23 mouse cellular contexts compared by ENCODE assay signal in the genomic region with DNA sequence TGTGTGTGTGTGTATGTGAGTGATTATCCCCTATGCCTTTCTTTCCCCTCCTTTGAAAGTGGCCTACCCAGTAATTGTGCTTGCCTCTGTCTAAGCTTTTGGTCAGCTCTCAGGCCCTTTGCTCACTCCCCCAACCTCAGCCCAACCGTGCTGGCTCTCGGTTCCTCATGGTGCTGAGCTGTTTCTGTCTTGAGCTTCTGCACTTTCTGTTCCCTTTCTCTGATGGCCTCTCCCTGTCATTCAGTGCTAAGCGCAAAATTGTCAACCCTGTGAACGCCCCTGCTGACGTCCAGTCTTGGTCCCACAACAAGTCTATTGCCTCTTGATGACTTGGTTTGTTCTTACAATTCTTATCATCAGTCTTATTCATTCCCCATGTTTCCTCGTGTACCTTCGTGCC. TPM values are rescaled to one million over a fixed set of nuclear protein-coding genes. Genes with fewer than 3 reads are reported as not detected.
DNase-seq lines count a peak whose midpoint lies in the region; ATAC-seq and TF ChIP-seq lines count a peak whose summit lies in the region.
"Had no signal": no experiment of that assay in that cellular context is flagged by ENCODE, and none has a peak within 500 bp of the region (broad histone marks: within the 10 kb centered on the region; RNA-seq: fewer than 3 reads in every experiment).

No protein-coding gene starts in this region.

- no peak for TF ChIP-seq CTCF in liver, adult 2 months (IDR thresholded peaks at IDR 0.05; ENCODE audit: low read depth, low read length)

- H3K4me1 ChIP-seq in liver, adult 2 months (ENCODE audit: control insufficient read depth, insufficient read depth, low read length): no peaks in the 10 kb centered on the region
- H3K4me1 ChIP-seq: embryonic facial prominence, embryonic 10.5 days; hindbrain, embryonic 13.5 days; intestine, embryonic 15.5 days; megakaryocyte, embryonic 14.5 days; neural tube, embryonic 12.5 days had no signal

- H3K79me2 ChIP-seq in liver, adult 2 months (ENCODE audit: control insufficient read depth, insufficient read depth, low read length): no peaks in the 10 kb centered on the region

- DNase-seq in liver, adult 2 months (ENCODE audit: extremely low read depth, low read depth, low spot score): peak; percentile 25
- no peak for DNase-seq in liver
- peak; percentile 47 to 67 for DNase-seq in monocyte, adult 2 months (ENCODE audit: low read depth in 1 of 2, low spot score in 2 of 2)
- peak; percentile 25 to 63 for DNase-seq in spleen, postnatal 4 days (ENCODE audit: low spot score in 2 of 2)
- DNase-seq in right cerebral cortex, postnatal 36 days (ENCODE audit: low spot score in 2 of 2): no peak
- DNase-seq in right cerebral cortex, adult 2 months (ENCODE audit: low spot score in 2 of 2): no peak
- DNase-seq: cerebellum, postnatal 25 days; gastrocnemius, postnatal 36 days; kidney, postnatal 36 days; left cerebral cortex, postnatal 4 days; retina, postnatal 1 day; thymus, postnatal 14 days had no signal

- WGBS in liver, adult 2 months: 70% methylated on average over 7 of the region's 7 CpGs

- no peak overlapping the region for H3K9ac ChIP-seq in liver, adult 2 months (ENCODE audit: low read depth, low read length)
- H3K9ac ChIP-seq: heart, embryonic 15.5 days; hindbrain, embryonic 13.5 days; intestine, embryonic 15.5 days; liver, embryonic 14.5 days; neural tube, embryonic 12.5 days had no signal

- H3K27me3 ChIP-seq in liver, adult 2 months (ENCODE audit: control insufficient read depth, insufficient read depth, low read length): no peaks in the 10 kb centered on the region
- H3K27me3 ChIP-seq: heart, embryonic 15.5 days; hindbrain, embryonic 13.5 days; intestine, embryonic 15.5 days; neural tube, embryonic 12.5 days had no signal

- ATAC-seq in granulocyte monocyte progenitor cell, adult 5-6 weeks (replicated peaks; ENCODE audit: poor library complexity, severe bottlenecking): peak; percentile 99
- ATAC-seq: activated CD4-positive, CD25-positive, alpha-beta regulatory T cell, adult 4 months; intestine, embryonic 15.5 days; midbrain, embryonic 16.5 days had no signal

- TF ChIP-seq POLR2A in liver, adult 2 months (IDR thresholded peaks at IDR 0.05; ENCODE audit: extremely low read depth, insufficient read depth, low read length): no peak

- H3K27ac ChIP-seq in liver, adult 2 months (replicated peaks; ENCODE audit: insufficient read depth, low read depth, low read length): no peak overlapping the region
- H3K27ac ChIP-seq: embryonic facial prominence, embryonic 10.5 days; heart, embryonic 15.5 days; hindbrain, embryonic 13.5 days; intestine, embryonic 15.5 days; liver, embryonic 14.5 days; neural tube, embryonic 12.5 days had no signal

- H3K36me3 ChIP-seq in liver, adult 2 months (ENCODE audit: control insufficient read depth, insufficient read depth, low read length): no peaks in the 10 kb centered on the region
- H3K36me3 ChIP-seq: embryonic facial prominence, embryonic 10.5 days; heart, embryonic 15.5 days; hindbrain, embryonic 13.5 days; intestine, embryonic 15.5 days; neural tube, embryonic 12.5 days had no signal

- no peak overlapping the region for H3K4me3 ChIP-seq in liver, adult 2 months (ENCODE audit: insufficient read depth, low read depth, low read length)
- H3K4me3 ChIP-seq: embryonic facial prominence, embryonic 10.5 days; erythroblast, embryonic 14.5 days; heart, embryonic 15.5 days; hindbrain, embryonic 13.5 days; intestine, embryonic 15.5 days; megakaryocyte, embryonic 14.5 days; neural tube, embryonic 12.5 days had no signal

RNA-seq across cellular contexts. Expression of a gene that starts 19.4 kb away (rescaled TPM):
- 5.4 and 6.4 TPM in 2 replicates for total RNA-seq in liver, adult 2 months (2014; rRNA removed)
- polyA plus RNA-seq in liver, adult 2 months (2012; rRNA removed): 1.5 TPM in 2 replicates
- 1.4 and 5.4 TPM in 2 replicates for total RNA-seq in granulocyte monocyte progenitor cell, adult 5-6 weeks (2014; fragmentation: Nextera tagmentation)
- 0.62 and 0.69 TPM in 2 replicates for total RNA-seq in granulocyte monocyte progenitor cell, adult 5-6 weeks (2017)
- polyA plus RNA-seq: erythroblast, embryonic 14.5 days had no signal

Comparison
In these comparisons a context has a peak if more than half of its experiments do, and no peak if none do; other contexts are left out.
1. DNase-seq: peak in liver, adult 2 months (single experiment), monocyte, adult 2 months (2 of 2) and spleen, postnatal 4 days (2 of 2); none in liver (single experiment), right cerebral cortex, postnatal 36 days (0 of 2) and right cerebral cortex, adult 2 months (0 of 2).